Comparison of ENCODE assay signal across 8 mouse cellular contexts in the genomic region with DNA sequence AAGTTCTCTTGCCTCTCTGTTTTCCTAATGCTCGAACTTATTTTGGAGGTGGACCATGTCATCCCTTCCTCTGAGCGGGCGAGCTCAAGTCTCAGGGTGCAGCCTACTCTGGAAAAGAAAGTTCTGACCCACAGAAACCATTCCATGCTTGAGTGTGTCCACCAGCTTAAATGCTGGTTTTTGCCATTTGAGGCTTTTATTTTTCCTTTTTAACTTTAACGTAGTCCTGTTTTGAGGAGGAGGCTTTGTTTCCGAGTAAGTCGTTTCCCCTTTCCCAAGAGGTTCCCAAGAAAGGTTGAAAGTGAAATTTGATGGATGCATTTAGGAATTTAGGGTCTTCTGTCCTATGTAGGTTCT. TPM values are rescaled to one million over a fixed set of nuclear protein-coding genes. Genes with fewer than 3 reads are reported as not detected.
A peak's percentile ranks its signal among the peaks of the same experiment; 100 is the strongest.
DNase-seq lines count a peak whose midpoint lies in the region; ATAC-seq and TF ChIP-seq lines count a peak whose summit lies in the region.

No protein-coding gene starts in this region.

- no peak for TF ChIP-seq CTCF in lung, embryonic 14.5 days (IDR thresholded peaks at IDR 0.05; ENCODE audit: low read depth)

- H3K4me2 ChIP-seq in lung, embryonic 14.5 days, result peak overlapping the region; percentile 77
- H3K4me2 ChIP-seq in embryonic facial prominence, embryonic 11.5 days (ENCODE audit: low read depth, low read length), result peak overlapping the region; percentile 77
- peak overlapping the region; percentile 76 for H3K4me2 ChIP-seq in intestine, embryonic 15.5 days (replicated peaks)
- peak overlapping the region; percentile 63 for H3K4me2 ChIP-seq in neural tube, embryonic 14.5 days (ENCODE audit: low read depth, low read length)

- WGBS in lung, embryonic 14.5 days, result 0% methylated on average over 6 of the region's 6 CpGs
- WGBS in embryonic facial prominence, embryonic 11.5 days, result under 1% methylated on average over 6 of the region's 6 CpGs
- WGBS in intestine, embryonic 15.5 days, result under 1% methylated on average over 6 of the region's 6 CpGs
- 0% methylated on average over 6 of the region's 6 CpGs for WGBS in neural tube, embryonic 14.5 days

- no peaks in the 10 kb centered on the region for H3K27me3 ChIP-seq in lung, embryonic 14.5 days (ENCODE audit: insufficient read depth, low read length)
- H3K27me3 ChIP-seq in embryonic facial prominence, embryonic 11.5 days (ENCODE audit: control insufficient read depth, insufficient read depth, low read length), result no peaks in the 10 kb centered on the region
- H3K27me3 ChIP-seq in intestine, embryonic 15.5 days (replicated peaks), result no peaks in the 10 kb centered on the region
- H3K27me3 ChIP-seq in neural tube, embryonic 14.5 days (ENCODE audit: control insufficient read depth, insufficient read depth, low read length), result no peaks in the 10 kb centered on the region

- H3K4me1 ChIP-seq in lung, embryonic 14.5 days (ENCODE audit: insufficient read depth), result no peaks in the 10 kb centered on the region
- H3K4me1 ChIP-seq in embryonic facial prominence, embryonic 11.5 days (ENCODE audit: control insufficient read depth, insufficient read depth, low read length), result no peaks in the 10 kb centered on the region
- H3K4me1 ChIP-seq in intestine, embryonic 15.5 days (replicated peaks), result peaks cover 4% of the 10 kb centered on the region; the same call in 1 of the 2 replicates
- peaks cover 12% of the 10 kb centered on the region for H3K4me1 ChIP-seq in neural tube, embryonic 14.5 days (ENCODE audit: control insufficient read depth, insufficient read depth, low read length)

- peak overlapping the region; percentile 88 for H3K4me3 ChIP-seq in lung, embryonic 14.5 days (ENCODE audit: low read depth, low read length)
- H3K4me3 ChIP-seq in embryonic facial prominence, embryonic 11.5 days (ENCODE audit: low read depth, low read length), result peak overlapping the region; percentile 88
- peak overlapping the region; percentile 87 for H3K4me3 ChIP-seq in intestine, embryonic 15.5 days (replicated peaks)
- H3K4me3 ChIP-seq in neural tube, embryonic 14.5 days (ENCODE audit: low read depth, low read length), result peak overlapping the region; percentile 88

- H3K9ac ChIP-seq in lung, embryonic 14.5 days, result peak overlapping the region; percentile 82
- peak overlapping the region; percentile 88 for H3K9ac ChIP-seq in embryonic facial prominence, embryonic 11.5 days (replicated peaks; ENCODE audit: low read length)
- H3K9ac ChIP-seq in intestine, embryonic 15.5 days, result peak overlapping the region; percentile 93
- peak overlapping the region; percentile 86 for H3K9ac ChIP-seq in neural tube, embryonic 14.5 days (replicated peaks; ENCODE audit: low read depth, low read length)

- ATAC-seq in lung, embryonic 14.5 days (ENCODE audit: insufficient read depth), result no peak
- ATAC-seq in embryonic facial prominence, embryonic 11.5 days (replicated peaks; ENCODE audit: insufficient number of reproducible peaks, low FRiP score, low TSS enrichment, low read depth), result no peak; the same call in 1 of the 2 replicates
- ATAC-seq in intestine, embryonic 15.5 days, result no peak
- ATAC-seq in neural tube, embryonic 14.5 days (ENCODE audit: low read depth), result no peak

- H3K9me3 ChIP-seq in lung, embryonic 14.5 days (ENCODE audit: low read depth, low read length), result no peaks in the 10 kb centered on the region
- no peaks in the 10 kb centered on the region for H3K9me3 ChIP-seq in embryonic facial prominence, embryonic 11.5 days (replicated peaks; ENCODE audit: control insufficient read depth, low read length)
- H3K9me3 ChIP-seq in intestine, embryonic 15.5 days, result no peaks in the 10 kb centered on the region
- no peaks in the 10 kb centered on the region for H3K9me3 ChIP-seq in neural tube, embryonic 14.5 days (ENCODE audit: control insufficient read depth, low read length)

- H3K36me3 ChIP-seq in lung, embryonic 14.5 days (ENCODE audit: insufficient read depth), result peaks cover 10% of the 10 kb centered on the region
- H3K36me3 ChIP-seq in embryonic facial prominence, embryonic 11.5 days (replicated peaks; ENCODE audit: control insufficient read depth, insufficient read depth, low read depth, low read length), result no peaks in the 10 kb centered on the region
- no peaks in the 10 kb centered on the region for H3K36me3 ChIP-seq in intestine, embryonic 15.5 days
- 0 out of 2 replicates have a peak, but pooled peaks cover 3% of the 10 kb centered on the region for H3K36me3 ChIP-seq in neural tube, embryonic 14.5 days (ENCODE audit: control insufficient read depth, insufficient read depth, low read length)

- peak overlapping the region; percentile 76; the same call in 1 of the 2 replicates for H3K27ac ChIP-seq in lung, embryonic 14.5 days (ENCODE audit: low read depth)
- H3K27ac ChIP-seq in embryonic facial prominence, embryonic 11.5 days (replicated peaks; ENCODE audit: low read depth, low read length), result peak overlapping the region; percentile 78; the same call in 1 of the 2 replicates
- peak overlapping the region; percentile 88; the same call in 1 of the 2 replicates for H3K27ac ChIP-seq in intestine, embryonic 15.5 days
- H3K27ac ChIP-seq in neural tube, embryonic 14.5 days (ENCODE audit: low read depth, low read length), result peak overlapping the region; percentile 84

- peak; percentile 5 for DNase-seq in lung, embryonic 14.5 days
- DNase-seq in lung, adult 18-20 months, result no peak
- DNase-seq in embryonic facial prominence, embryonic 11.5 days (ENCODE audit: low spot score), result no peak
- no peak for DNase-seq in Muller cell, postnatal 12 days (ENCODE audit: inconsistent ontology term)
- no peak for DNase-seq in right cerebral cortex, postnatal 14 days
- no peak for DNase-seq in right cerebral cortex, adult 2 months (ENCODE audit: low spot score in 2 of 2)

RNA-seq across cellular contexts. Expression of gene Pikfyve, which starts 0.6 kb away (rescaled TPM):
- 14.4 and 15.5 TPM in 2 replicates for polyA plus RNA-seq in lung, embryonic 14.5 days (2014; fragmentation: Nextera tagmentation; extraction: Ambion mirVana)
- polyA plus RNA-seq in embryonic facial prominence, embryonic 11.5 days (2014; fragmentation: Nextera tagmentation; extraction: Ambion mirVana), result 14.8 and 17.3 TPM in 2 replicates
- polyA plus RNA-seq in intestine, embryonic 15.5 days (2015; fragmentation: Nextera tagmentation; extraction: Ambion mirVana), result 8.3 and 8.6 TPM in 2 replicates
- polyA plus RNA-seq in neural tube, embryonic 14.5 days (2014; fragmentation: Nextera tagmentation; extraction: Ambion mirVana), result 17.3 and 22.3 TPM in 2 replicates

RNA-seq across cellular contexts. Expression of gene Idh1, which starts 0.8 kb away (rescaled TPM):
- 113 and 114 TPM in 2 replicates for polyA plus RNA-seq in lung, embryonic 14.5 days (2014; fragmentation: Nextera tagmentation; extraction: Ambion mirVana)
- polyA plus RNA-seq in embryonic facial prominence, embryonic 11.5 days (2014; fragmentation: Nextera tagmentation; extraction: Ambion mirVana), result 260 and 262 TPM in 2 replicates
- polyA plus RNA-seq in intestine, embryonic 15.5 days (2015; fragmentation: Nextera tagmentation; extraction: Ambion mirVana), result 243 TPM in 2 replicates
- 492 and 510 TPM in 2 replicates for polyA plus RNA-seq in neural tube, embryonic 14.5 days (2014; fragmentation: Nextera tagmentation; extraction: Ambion mirVana)
